Mouse (Mus musculus): ENCODE data around the gene Klc4. TPM values are rescaled to one million over a fixed set of nuclear protein-coding genes. Genes with fewer than 3 reads are reported as not detected.

Gene Klc4
- polyA plus RNA-seq, 1 experiment from 2014 or later = 12.3 TPM

DNA sequence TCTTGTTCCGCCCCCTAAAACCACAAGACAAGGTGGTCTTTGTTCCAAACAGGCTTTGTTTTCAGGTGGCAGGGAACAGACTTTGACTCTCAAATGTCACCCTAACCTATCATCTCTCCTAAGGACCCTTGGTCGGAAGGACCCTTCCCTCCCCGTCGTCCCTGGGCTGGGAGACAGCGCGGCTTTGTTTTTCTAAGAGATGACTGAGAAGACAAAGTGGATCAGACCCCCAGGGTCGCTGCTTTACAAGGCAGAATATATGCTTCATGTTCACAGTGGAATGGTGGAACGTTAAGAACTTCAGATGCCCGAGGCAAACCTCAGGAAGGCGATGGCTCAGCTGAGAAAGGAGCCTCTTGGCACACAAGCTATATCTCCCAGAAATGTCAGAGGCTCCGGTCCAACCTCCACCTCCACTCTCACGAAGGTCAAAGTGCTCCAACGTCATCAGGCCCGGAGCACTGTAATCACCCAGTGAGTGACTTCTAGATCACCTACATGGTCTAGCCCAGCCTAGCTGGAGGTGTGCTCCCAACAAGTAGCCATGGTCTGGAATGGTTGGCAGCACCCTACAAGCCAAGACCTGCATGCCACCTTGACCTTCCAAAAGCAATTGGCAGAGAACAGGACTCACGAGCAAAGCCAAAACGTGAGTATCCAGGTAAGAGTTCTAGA is 26.0 kb downstream of the Klc4 start:
- H3K36me3 ChIP-seq (ENCODE audit: control insufficient read depth, insufficient read depth, low read length) = no peaks in the 10 kb centered on the region
- no peaks in the 10 kb centered on the region for H3K27me3 ChIP-seq (replicated peaks; ENCODE audit: control insufficient read depth, insufficient read depth, low read length)
- H3K4me1 ChIP-seq (replicated peaks; ENCODE audit: control insufficient read depth, insufficient read depth, low read length) = peaks cover 52% of the 10 kb centered on the region
- ATAC-seq (replicated peaks; ENCODE audit: low FRiP score) (no peak), DNase-seq (ENCODE audit: low spot score) (no peak)
- WGBS = 48% methylated on average over 16 of the region's 16 CpGs
- H3K27ac ChIP-seq (ENCODE audit: low read depth, low read length) = peak overlapping the region; percentile 15; the same call in 1 of the 2 replicates
- H3K4me2 ChIP-seq = no peak overlapping the region
- no peak overlapping the region for H3K4me3 ChIP-seq (ENCODE audit: low read depth, low read length)
- no peaks in the 10 kb centered on the region for H3K9me3 ChIP-seq (ENCODE audit: control insufficient read depth, low read length)
- H3K9ac ChIP-seq (ENCODE audit: low read depth, low read length) = no peak overlapping the region

DNA sequence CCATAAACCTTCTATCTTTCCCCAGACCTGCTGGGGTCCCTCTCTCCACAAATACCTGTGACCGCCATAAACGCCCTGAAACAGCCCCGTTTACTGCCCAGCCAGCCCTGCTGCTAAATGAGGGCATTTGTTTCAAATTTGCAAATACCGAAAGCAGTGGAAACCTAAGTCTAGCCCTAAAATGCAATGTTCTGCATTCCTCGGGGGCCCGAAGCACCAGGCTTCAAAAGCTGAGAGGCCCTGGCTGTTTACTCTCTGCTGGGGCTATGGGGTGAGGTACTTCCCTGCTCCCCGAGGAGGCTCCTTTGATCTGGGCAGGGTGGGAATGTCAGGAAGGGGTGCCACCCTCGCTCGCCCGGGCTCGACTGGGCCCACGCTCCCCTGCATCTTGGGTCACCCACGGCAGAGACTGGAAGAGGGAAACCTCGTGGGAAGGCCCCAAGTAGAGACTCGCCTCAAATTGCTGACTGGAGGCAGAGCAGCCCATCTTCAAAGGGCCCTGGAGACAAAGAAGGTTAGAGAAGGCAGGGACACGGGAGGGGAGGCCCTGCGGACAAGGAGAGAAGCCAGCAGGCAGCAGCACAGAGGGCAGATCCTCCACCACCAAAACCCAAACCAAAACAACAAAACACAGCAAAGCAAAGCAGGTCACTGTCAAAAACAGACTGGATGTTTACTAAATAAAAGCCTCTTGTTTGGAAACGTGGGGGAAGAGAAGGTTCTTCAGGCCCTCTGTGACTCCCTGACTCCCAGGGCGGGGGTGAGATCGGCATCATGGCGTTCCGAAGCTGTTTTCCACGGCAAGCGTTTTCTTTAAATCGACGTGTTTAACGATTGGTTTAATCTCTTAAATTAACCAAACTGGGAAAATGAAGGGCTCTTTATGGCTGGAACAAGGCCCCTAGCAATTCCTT is 26.8 kb downstream of the Klc4 start:
- peak overlapping the region; percentile 15; the same call in 1 of the 2 replicates for H3K27ac ChIP-seq (ENCODE audit: low read depth, low read length)
- DNase-seq (ENCODE audit: low spot score) (no peak), ATAC-seq (replicated peaks; ENCODE audit: low FRiP score) (no peak)

DNA sequence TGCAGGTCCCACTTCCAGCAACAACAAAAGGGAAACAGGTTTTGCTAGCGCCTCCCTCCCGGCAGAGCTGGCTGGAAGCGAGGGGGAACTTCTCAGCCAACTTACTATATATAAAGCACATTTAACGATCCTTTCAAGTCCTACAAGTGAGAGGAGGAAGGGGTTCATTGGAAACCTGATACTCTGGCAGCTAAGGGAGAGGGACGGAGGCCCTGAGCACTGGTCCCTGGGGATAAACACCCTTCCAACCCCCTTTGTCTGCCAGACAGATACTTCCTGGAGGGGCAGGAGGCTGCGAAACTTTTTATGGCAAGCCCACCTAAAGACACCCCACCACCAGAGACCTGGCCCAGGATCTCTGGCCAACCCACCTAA is 27.4 kb downstream of the Klc4 start:
- peaks cover 42% of the 10 kb centered on the region for H3K4me1 ChIP-seq (replicated peaks; ENCODE audit: control insufficient read depth, insufficient read depth, low read length)
- H3K36me3 ChIP-seq (ENCODE audit: control insufficient read depth, insufficient read depth, low read length) = no peaks in the 10 kb centered on the region
- no peaks in the 10 kb centered on the region for H3K27me3 ChIP-seq (replicated peaks; ENCODE audit: control insufficient read depth, insufficient read depth, low read length)
- no peak for ATAC-seq (replicated peaks; ENCODE audit: low FRiP score)
- peak overlapping the region; percentile 15; the same call in 1 of the 2 replicates for H3K27ac ChIP-seq (ENCODE audit: low read depth, low read length)
- 0 out of 2 replicates have a peak overlapping the region, but pooled peaks have one; percentile 2 for H3K9ac ChIP-seq (ENCODE audit: low read depth, low read length)
- no peak overlapping the region for H3K4me3 ChIP-seq (ENCODE audit: low read depth, low read length)
- WGBS = 39% methylated on average over 6 of the region's 6 CpGs
- H3K4me2 ChIP-seq = peak overlapping the region; percentile 7
- DNase-seq (ENCODE audit: low spot score) = no peak
- no peaks in the 10 kb centered on the region for H3K9me3 ChIP-seq (ENCODE audit: control insufficient read depth, low read length)

More for the DNA sequence above, 26.8 kb downstream of the Klc4 start:
- Histone ChIP-seq H3K4me1 (replicated peaks; ENCODE audit: control insufficient read depth, insufficient read depth, low read length) (peaks cover 44% of the 10 kb centered on the region), H3K9me3 (ENCODE audit: control insufficient read depth, low read length) (no peaks in the 10 kb centered on the region), H3K4me3 (ENCODE audit: low read depth, low read length) (no peak overlapping the region), H3K9ac (ENCODE audit: low read depth, low read length) (no peak overlapping the region), H3K4me2 (peak overlapping the region; percentile 7), H3K36me3 (ENCODE audit: control insufficient read depth, insufficient read depth, low read length) (no peaks in the 10 kb centered on the region), H3K27me3 (replicated peaks; ENCODE audit: control insufficient read depth, insufficient read depth, low read length) (no peaks in the 10 kb centered on the region)
- 37% methylated on average over 27 of the region's 27 CpGs for whole genome bisulfite sequencing

DNA sequence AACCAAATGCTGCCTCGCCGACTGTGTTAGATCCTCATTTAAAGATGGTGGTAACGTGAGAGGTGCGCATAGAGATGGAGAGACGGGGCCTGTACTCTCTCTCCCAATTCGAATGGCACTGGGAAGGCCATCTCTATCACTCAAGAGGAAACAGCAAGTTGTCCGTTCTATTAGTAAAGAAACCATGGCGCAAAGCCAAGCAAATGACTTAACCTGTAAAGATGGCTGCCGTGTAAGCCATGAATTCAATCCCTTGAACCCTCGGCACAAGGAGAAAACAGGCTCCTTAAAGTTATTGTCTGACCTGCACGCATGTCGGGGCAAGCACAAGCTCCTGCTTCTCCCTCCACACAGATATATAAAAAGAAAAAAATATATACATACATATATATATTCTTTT is 28.0 kb downstream of the Klc4 start:
- 63% methylated on average over 12 of the region's 12 CpGs for WGBS
- no peak overlapping the region for H3K27ac ChIP-seq (ENCODE audit: low read depth, low read length)

DNA sequence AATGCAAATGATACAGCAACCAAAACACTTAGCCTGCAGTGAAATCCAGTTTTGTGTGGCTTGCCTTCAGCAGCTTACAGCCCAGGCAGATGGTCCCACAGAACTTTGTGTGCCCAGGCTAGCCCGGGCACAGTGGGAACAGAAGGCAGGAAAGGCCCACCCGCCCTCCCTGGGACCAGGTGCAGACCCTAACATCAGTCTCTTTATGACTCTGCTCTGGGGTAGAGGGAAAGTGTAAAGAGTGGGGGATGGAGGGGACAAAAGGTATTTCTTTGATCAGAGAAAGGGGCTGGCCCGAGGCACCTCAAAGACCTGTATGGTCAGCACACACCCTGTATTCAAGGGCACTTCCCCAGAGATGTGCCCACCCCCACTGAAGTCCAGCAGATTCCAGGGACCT is 32.6 kb downstream of the Klc4 start:
- no peak for ATAC-seq (replicated peaks; ENCODE audit: low FRiP score)

More for the DNA sequence above, 28.0 kb downstream of the Klc4 start:
- peak overlapping the region; percentile 7 for H3K4me2 ChIP-seq
- no peaks in the 10 kb centered on the region for H3K36me3 ChIP-seq (ENCODE audit: control insufficient read depth, insufficient read depth, low read length)
- H3K27me3 ChIP-seq (replicated peaks; ENCODE audit: control insufficient read depth, insufficient read depth, low read length) = no peaks in the 10 kb centered on the region
- DNase-seq (ENCODE audit: low spot score) = no peak
- no peak for ATAC-seq (replicated peaks; ENCODE audit: low FRiP score)
- H3K9me3 ChIP-seq (ENCODE audit: control insufficient read depth, low read length) = no peaks in the 10 kb centered on the region
- no peak overlapping the region for H3K4me3 ChIP-seq (ENCODE audit: low read depth, low read length)
- no peak overlapping the region for H3K9ac ChIP-seq (ENCODE audit: low read depth, low read length)
- H3K4me1 ChIP-seq (replicated peaks; ENCODE audit: control insufficient read depth, insufficient read depth, low read length) = peaks cover 42% of the 10 kb centered on the region

DNA sequence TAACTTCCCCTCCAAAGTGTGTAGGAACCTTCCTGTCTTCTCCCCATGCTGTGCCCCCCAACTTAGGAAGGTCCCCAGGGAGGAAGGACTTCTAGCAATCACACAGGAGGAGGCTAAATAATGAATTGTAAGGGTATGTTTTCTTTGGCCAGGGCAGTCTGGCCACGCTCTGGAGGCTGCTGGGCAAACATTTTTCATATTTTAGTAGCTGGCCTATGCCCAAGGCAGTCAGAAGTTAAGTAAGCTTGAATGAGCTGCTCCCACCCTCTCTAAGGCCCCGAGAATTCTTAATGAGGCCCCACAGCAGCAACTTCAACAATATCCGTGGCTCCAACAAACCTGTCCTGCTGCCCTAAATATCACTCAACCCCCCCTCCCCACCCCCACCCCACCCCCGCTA is 33.0 kb downstream of the Klc4 start:
- 59% methylated on average over 4 of the region's 4 CpGs for WGBS
- no peak for ATAC-seq (replicated peaks; ENCODE audit: low FRiP score)
- Histone ChIP-seq H3K9me3 (ENCODE audit: control insufficient read depth, low read length) (no peaks in the 10 kb centered on the region), H3K4me3 (ENCODE audit: low read depth, low read length) (no peak overlapping the region), H3K27me3 (replicated peaks; ENCODE audit: control insufficient read depth, insufficient read depth, low read length) (no peaks in the 10 kb centered on the region), H3K36me3 (ENCODE audit: control insufficient read depth, insufficient read depth, low read length) (no peaks in the 10 kb centered on the region), H3K27ac (ENCODE audit: low read depth, low read length) (no peak overlapping the region), H3K4me2 (no peak overlapping the region), H3K4me1 (replicated peaks; ENCODE audit: control insufficient read depth, insufficient read depth, low read length) (peaks cover 7% of the 10 kb centered on the region; the same call in 1 of the 2 replicates), H3K9ac (ENCODE audit: low read depth, low read length) (no peak overlapping the region)
- no peak for DNase-seq (ENCODE audit: low spot score)

More for the DNA sequence above, 32.6 kb downstream of the Klc4 start:
- no peak overlapping the region for H3K9ac ChIP-seq (ENCODE audit: low read depth, low read length)
- H3K4me2 ChIP-seq = no peak overlapping the region
- H3K4me3 ChIP-seq (ENCODE audit: low read depth, low read length) = no peak overlapping the region
- H3K36me3 ChIP-seq (ENCODE audit: control insufficient read depth, insufficient read depth, low read length) = no peaks in the 10 kb centered on the region
- DNase-seq (ENCODE audit: low spot score) = no peak
- 59% methylated on average over 3 of the region's 3 CpGs for WGBS
- H3K27ac ChIP-seq (ENCODE audit: low read depth, low read length) = no peak overlapping the region
- peaks cover 9% of the 10 kb centered on the region for H3K4me1 ChIP-seq (replicated peaks; ENCODE audit: control insufficient read depth, insufficient read depth, low read length)
- H3K27me3 ChIP-seq (replicated peaks; ENCODE audit: control insufficient read depth, insufficient read depth, low read length) = no peaks in the 10 kb centered on the region
- H3K9me3 ChIP-seq (ENCODE audit: control insufficient read depth, low read length) = no peaks in the 10 kb centered on the region

DNA sequence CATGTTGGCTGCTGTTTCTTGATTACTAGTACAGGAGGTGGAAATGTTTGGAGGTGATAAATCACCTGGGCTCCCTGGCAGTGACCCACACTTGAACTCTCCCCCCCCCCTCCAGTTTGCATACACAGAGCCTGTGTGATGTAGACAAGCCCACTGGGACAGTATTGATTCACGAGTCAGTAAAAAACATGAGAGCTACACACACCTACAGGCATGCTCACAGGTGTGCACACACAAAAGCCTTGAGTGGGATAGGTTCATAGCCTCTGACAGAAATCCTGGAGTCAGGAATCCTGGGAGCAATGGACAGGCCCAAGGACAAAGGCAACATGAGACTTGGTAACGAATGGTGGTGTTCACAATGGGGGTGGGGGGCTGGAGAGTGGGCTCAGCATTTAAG is 33.6 kb downstream of the Klc4 start:
- H3K4me1 ChIP-seq (replicated peaks; ENCODE audit: control insufficient read depth, insufficient read depth, low read length) = peaks cover 7% of the 10 kb centered on the region; the same call in 1 of the 2 replicates
- no peak overlapping the region for H3K27ac ChIP-seq (ENCODE audit: low read depth, low read length)
- ATAC-seq (replicated peaks; ENCODE audit: low FRiP score) = no peak

DNA sequence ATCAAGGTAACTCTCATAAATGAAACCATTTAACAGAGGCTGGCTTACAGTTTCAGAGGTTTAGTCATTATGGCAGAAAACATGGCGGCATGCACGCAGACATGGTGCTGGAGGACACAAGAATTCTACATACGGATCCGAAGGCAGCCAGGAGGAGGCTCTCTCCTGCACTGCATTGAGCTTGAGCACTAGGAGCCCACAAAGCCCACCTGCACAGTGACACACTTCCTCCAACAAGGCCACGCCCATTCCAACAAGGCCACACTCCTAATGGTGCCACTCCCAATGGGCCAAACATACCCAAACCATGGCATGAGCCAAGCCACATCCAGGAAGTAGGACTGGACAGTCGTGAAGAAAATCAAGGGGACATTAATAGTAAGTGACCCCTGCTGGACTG is 34.5 kb downstream of the Klc4 start:
- Histone ChIP-seq H3K27ac (ENCODE audit: low read depth, low read length) (no peak overlapping the region), H3K27me3 (replicated peaks; ENCODE audit: control insufficient read depth, insufficient read depth, low read length) (no peaks in the 10 kb centered on the region), H3K9me3 (ENCODE audit: control insufficient read depth, low read length) (no peaks in the 10 kb centered on the region), H3K4me1 (replicated peaks; ENCODE audit: control insufficient read depth, insufficient read depth, low read length) (peaks cover 4% of the 10 kb centered on the region; the same call in 1 of the 2 replicates), H3K4me2 (no peak overlapping the region), H3K9ac (ENCODE audit: low read depth, low read length) (no peak overlapping the region), H3K4me3 (ENCODE audit: low read depth, low read length) (no peak overlapping the region), H3K36me3 (ENCODE audit: control insufficient read depth, insufficient read depth, low read length) (no peaks in the 10 kb centered on the region)
- DNase-seq (ENCODE audit: low spot score) (no peak), ATAC-seq (replicated peaks; ENCODE audit: low FRiP score) (no peak)
- WGBS = 89% methylated on average over 6 of the region's 6 CpGs

More for the DNA sequence above, 33.6 kb downstream of the Klc4 start:
- WGBS = 54% methylated on average over 2 of the region's 2 CpGs
- no peaks in the 10 kb centered on the region for H3K36me3 ChIP-seq (ENCODE audit: control insufficient read depth, insufficient read depth, low read length)
- no peak for DNase-seq (ENCODE audit: low spot score)
- H3K9ac ChIP-seq (ENCODE audit: low read depth, low read length) = no peak overlapping the region
- H3K27me3 ChIP-seq (replicated peaks; ENCODE audit: control insufficient read depth, insufficient read depth, low read length) = no peaks in the 10 kb centered on the region
- no peak overlapping the region for H3K4me3 ChIP-seq (ENCODE audit: low read depth, low read length)
- no peaks in the 10 kb centered on the region for H3K9me3 ChIP-seq (ENCODE audit: control insufficient read depth, low read length)
- no peak overlapping the region for H3K4me2 ChIP-seq
